Mouse (Mus musculus) cerebellum, adult 11 months (tissue): ENCODE data around the gene Ppox.
"Not testable (repeated sequence)": the region's sequence is repeated elsewhere in the genome, so short reads cannot be mapped to it uniquely, and the experiment has no call there.

Experiments used
- DNase-seq: peaks from one replicate; pipeline ENCODE4 v3.0.0; 2022

Ppox gene

GRCm38 (mm10) chr1:171280916-171281527, at the start of gene Ppox:
TSS of gene Ppox (minus strand) at chr1:171281186.
- DNase-seq: peak; percentile 87

DNA sequence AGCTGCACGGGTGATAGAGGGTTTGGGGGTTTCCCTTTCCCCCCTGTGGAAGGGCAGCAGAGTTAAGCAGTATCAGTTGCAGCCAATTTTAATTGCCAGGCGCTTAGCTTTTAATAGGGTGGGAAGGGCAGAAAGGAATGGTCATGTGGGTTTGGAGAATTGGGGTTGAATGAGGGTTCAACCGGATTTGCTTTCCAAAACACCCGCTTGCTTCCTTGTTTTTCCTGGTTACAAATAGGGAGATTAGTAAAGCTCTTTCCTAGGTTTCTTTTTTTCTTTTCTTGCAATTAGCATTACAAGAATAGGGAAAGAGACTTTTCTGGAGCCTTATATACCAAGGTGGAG, 49.2 kb upstream of the Ppox start:
- no peak for DNase-seq

- DNase-seq: peak; percentile 71
Observed at GRCm38 (mm10) chr1:171329433-171330215, 48.6 kb upstream of the Ppox start.

DNA sequence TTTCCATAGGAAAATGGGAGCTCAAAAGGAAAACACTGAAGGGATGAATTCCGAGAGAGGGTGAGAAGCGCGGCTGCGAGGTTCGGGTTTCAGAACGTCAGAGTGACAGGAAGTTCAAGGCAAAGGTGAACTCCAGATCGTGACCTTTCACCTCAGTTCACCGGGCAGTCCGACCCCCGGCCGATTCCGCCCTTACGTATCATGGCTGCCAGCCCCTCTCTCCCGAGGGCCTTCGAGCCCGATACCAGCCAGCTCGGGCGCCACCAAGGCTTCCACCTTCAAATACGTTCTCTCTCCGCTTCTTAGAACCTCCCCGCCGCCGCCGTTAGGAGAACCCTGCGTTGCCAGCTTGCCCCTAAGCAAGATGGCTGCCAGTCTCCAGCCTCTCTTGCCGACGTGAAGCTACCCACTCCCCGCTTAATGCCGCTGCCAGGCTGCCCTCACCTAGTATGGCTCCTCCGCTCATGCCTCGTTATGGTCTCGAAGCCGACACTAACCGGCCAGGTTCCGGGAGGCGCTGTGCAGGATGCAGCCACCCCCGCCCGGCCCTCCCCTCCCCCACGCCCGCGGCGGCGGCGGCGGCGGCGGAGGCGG, 48.0 kb upstream of the Ppox start, which contains the start of gene Dedd:
Dedd (plus strand) TSS at position 307 of the 594 bp plus-strand sequence.
- DNase-seq: peak; percentile 90

- no peak for DNase-seq
Observed at GRCm38 (mm10) chr1:171328244-171328643, 47.3 kb upstream of the Ppox start.

- not testable (repeated sequence) for DNase-seq
Observed at GRCm38 (mm10) chr1:171326588-171326987, 45.6 kb upstream of the Ppox start.

GRCm38 (mm10) chr1:171325571-171325970, 44.6 kb upstream of the Ppox start:
- DNase-seq: no peak

- no peak for DNase-seq
Observed at GRCm38 (mm10) chr1:171322012-171322411, 41.0 kb upstream of the Ppox start.

- no peak for DNase-seq
Observed at GRCm38 (mm10) chr1:171321415-171321814, 40.4 kb upstream of the Ppox start.

- DNase-seq: peak; percentile 67
Observed at GRCm38 (mm10) chr1:171320151-171320550, 39.2 kb upstream of the Ppox start.

DNA sequence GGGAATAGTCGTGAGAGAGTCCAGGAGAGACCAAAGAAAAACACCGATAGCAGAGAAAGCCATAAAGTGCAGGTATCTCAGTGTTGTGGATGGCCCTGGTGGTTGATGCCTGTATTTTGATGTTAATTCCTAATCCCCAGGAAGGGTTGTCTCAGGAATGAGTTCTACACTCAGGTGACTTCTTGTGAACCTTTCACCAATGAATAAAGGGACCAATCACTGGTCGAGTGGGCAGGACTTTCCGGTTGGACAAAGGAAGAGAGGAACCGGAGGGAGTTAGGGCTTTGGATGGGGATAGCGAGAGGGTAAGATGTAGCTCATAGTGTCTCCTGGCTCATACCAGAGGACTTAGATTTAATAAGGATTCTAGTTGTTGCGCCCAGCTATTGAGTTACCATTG, 38.8 kb upstream of the Ppox start:
- no peak for DNase-seq

DNA sequence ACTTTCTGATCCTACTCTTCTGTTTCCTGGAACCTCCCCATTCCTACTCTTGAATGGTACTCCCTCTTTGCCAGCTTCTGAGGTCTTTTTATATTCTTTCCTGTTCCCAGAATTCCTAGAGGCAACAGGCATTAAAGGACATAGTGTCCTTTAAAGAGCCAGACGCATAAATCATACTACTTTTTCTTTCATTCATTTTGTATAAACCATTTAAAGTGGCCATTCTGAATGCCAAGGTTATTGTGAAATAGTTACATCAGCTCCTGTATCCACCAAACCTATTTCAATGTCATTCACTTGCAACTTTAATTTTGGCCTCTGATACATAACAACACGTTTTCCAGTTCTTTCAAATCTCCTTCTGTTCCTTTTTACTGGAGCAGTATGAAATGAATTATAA, 28.3 kb upstream of the Ppox start:
- no peak for DNase-seq

DNA sequence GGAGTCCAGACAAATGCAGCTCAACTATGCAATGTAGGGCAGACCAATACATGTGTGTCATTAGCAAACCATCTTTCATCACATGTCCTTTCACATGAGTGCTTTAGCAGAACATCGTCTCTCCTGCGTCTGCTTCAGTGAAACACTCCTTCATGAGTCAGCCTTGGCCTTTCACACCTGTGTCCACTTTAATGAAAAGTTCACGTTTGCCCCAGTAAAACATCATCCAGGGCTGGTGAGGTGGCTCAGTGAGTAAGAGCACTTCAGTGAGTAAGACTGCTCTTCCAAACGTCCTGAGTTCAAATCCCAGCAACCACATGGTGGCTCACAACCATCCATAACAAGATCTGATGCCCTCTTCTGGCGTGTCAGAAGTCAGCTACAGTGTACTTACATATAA, 25.2 kb upstream of the Ppox start:
- DNase-seq: not testable (repeated sequence)

GRCm38 (mm10) chr1:171298226-171298625, 17.2 kb upstream of the Ppox start:
- DNase-seq: no peak

GRCm38 (mm10) chr1:171295063-171295402, 14.0 kb upstream of the Ppox start:
- no peak for DNase-seq

DNA sequence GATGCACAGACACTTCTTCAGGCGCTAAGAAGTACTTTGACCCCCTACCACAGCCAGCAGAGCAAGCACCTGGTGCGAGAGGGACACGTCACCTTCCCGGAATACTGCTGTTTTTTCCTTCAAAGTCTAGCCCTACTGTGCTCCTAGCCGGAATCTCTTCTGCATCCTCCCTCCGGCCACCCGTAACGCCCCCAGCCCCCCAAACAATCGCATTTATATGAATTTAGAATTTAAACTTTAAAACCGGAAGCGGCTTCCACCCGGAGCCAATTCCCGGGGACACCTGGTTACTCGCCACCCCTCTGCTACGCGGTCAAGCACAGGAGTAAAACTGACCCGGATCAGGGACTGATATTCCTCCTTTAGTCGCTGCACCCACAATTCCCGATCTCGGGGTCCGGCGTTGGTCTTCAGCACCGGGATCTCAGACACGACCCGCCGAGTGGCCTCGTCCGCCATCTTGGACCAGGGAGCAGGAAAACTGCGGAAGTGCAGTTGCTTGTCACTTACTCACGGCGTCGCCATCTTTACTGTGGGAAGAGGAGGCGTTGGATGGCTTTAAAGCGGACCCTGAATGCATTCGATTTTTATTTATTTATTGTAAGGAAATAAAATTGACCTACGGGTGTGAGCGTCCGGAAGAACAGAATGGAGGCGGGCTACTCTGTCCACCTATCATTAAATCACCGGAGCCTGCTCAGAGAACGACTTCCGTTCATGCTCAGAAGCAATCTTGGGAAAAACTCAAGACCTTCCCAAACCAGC, 13.5 kb upstream of the Ppox start, which contains the start of gene Ufc1:
Ufc1 (minus strand) TSS at position 727 of the 765 bp plus-strand sequence.
- peak; percentile 81 for DNase-seq

DNA sequence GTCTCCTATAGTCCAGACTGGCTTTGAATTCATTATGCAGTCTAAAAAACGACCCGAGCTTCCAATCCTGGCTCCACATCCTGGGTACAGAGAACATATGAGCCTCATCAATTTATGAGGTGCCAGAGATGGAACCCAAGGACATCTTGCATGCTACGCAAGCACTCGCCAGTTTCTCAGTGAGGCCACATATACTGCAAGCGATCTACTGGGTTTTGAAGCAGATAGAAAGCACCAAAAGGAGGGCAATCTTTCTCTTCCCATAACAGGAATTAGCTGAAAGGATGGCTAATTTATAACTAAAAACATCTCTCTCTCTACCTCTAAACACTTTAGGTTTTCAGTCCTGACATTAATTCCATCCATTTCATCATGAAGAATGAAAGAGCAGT, 12.9 kb upstream of the Ppox start:
- DNase-seq: no peak

DNA sequence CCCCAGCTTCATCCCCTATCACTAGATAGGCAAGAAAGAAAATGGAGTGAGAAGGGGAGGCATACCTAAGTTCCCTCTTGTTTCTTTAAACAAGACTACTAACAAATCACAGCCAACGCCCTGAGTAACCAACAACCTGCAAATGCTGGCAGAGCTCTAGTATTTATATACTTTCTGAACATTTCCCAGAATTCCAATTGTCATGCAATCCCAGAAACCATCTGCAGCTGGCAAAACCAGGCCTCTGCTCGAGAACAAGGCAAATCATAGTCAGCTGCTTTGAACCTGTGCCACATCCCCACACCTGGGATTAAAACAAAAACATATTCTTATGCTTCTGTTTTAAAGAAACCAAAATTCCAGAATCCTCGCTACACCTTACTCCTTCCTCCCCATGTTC, 12.4 kb upstream of the Ppox start:
- no peak for DNase-seq

- DNase-seq: no peak
Observed at GRCm38 (mm10) chr1:171288328-171288727, 7.3 kb upstream of the Ppox start.

DNA sequence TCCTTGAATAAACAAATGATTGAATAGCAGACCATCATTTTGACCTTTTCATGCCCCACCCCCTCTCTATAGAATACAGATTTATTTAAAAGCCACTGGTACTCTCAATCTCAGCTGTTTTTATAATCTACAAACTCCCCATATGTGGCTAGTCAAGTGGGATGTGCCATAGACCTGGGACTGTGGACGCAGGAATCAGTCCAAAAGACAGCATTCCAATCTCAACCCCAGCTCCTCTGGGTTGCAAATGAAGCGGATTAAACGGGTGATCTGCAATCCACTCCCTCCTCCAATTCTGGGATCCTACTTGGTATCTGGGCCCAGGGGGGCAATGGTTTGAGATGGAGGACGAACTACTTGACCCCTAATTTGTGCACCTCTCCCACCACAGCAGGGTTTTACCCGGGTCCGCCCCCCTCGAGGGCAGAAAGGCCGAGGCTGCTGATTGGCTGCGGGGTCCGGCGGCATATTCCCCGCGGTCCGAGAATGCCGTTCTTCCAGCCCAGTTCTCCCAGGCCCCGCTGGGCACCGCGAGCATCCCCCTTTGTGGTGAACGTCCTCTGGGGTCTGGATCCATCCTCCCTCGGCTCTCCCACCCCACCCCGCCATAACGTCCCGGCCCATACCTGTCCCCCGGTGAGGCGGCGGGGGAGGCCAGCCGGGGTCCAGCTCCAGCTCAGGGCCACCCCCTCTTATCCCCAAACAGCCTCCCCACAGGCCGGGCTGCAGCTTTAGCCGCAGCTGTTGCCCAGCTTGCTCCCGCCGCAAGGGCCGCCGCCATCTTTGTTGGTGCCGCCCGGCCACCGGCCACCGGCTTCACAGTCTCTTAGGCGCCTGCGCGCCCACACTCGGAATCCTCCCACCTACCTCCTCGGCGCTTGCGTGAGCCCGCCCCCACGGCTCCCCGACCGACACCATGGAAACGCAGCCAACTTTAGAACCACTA, 6.4 kb upstream of the Ppox start, which contains the start of gene Usp21:
Usp21 (minus strand) TSS at position 856 of the 946 bp plus-strand sequence.
- DNase-seq: peak; percentile 94

GRCm38 (mm10) chr1:171286517-171286916, 5.5 kb upstream of the Ppox start:
- DNase-seq: no peak
